Mouse (Mus musculus) intestine, embryonic 16.5 days (tissue): ENCODE results near the gene Creld1. TPM values are rescaled to one million over a fixed set of nuclear protein-coding genes. Genes with fewer than 3 reads are reported as not detected.

Experiments used
- ATAC-seq: fragments of 200-750 bp; cut with Nextera tagmentation; 2 replicates; pipeline ENCODE4 v1.8.0; 2017; ENCODE audit warnings: moderate TSS enrichment, moderate library complexity
- H3K27ac ChIP-seq: fragments of 300-500 bp; sonication (generic); 2 replicates; pipeline ENCODE4 v1.5.1; 2014; ENCODE audit warnings: mild to moderate bottlenecking, low read length
- H3K27me3 ChIP-seq: fragments of 300-500 bp; sonication (generic); replicated peaks from 2 replicates; pipeline ENCODE4 v1.6.1; 2014; ENCODE audit warnings: low read length, control low read depth, mixed read lengths; ENCODE audit not compliant: control insufficient read depth, insufficient read depth
- H3K36me3 ChIP-seq: fragments of 300-500 bp; sonication (generic); 2 replicates; pipeline ENCODE4 v1.6.1; 2014; ENCODE audit warnings: low read length, control low read depth; ENCODE audit not compliant: control insufficient read depth, insufficient read depth
- H3K4me1 ChIP-seq: fragments of 300-500 bp; sonication (generic); 2 replicates; pipeline ENCODE4 v1.6.1; 2014; ENCODE audit warnings: low read length, control low read depth, mixed read lengths; ENCODE audit not compliant: control insufficient read depth, insufficient read depth
- H3K4me2 ChIP-seq: fragments of 300-500 bp; sonication (generic); 2 replicates; pipeline ENCODE4 v1.6.1; 2014; ENCODE audit warnings: low read depth, low read length, control low read depth
- H3K4me3 ChIP-seq: fragments of 300-500 bp; sonication (generic); 2 replicates; pipeline ENCODE4 v1.5.1; 2014; ENCODE audit warnings: mild to moderate bottlenecking, low read length
- H3K9ac ChIP-seq: fragments of 300-500 bp; sonication (generic); 2 replicates; pipeline ENCODE4 v1.6.1; 2014; ENCODE audit warnings: low read depth, low read length
- H3K9me3 ChIP-seq: fragments of 300-500 bp; sonication (generic); 2 replicates; pipeline ENCODE4 v1.6.1; 2016; ENCODE audit warnings: low read length, control low read depth; ENCODE audit not compliant: control insufficient read depth
- WGBS: fragments of 180-500 bp; shearing (Covaris S2); extraction: QIAGEN DNeasy Blood & Tissue Kit; methylation state at CpG from one replicate; pipeline ENCODE4 v1.1.7; 2014; 5-methylcytosine and 5-hydroxymethylcytosine counted together
- polyA plus RNA-seq: library from polyadenylated mRNA; unstranded; fragments of >200 nt; fragmentation: Nextera tagmentation; extraction: Ambion mirVana; gene quantifications from 2 replicates; pipeline ENCODE4 v1.2.1, GENCODE M21; 2015

Gene Creld1
- polyA plus RNA-seq, 1 experiment from 2014 or later: 20.6 TPM

DNA sequence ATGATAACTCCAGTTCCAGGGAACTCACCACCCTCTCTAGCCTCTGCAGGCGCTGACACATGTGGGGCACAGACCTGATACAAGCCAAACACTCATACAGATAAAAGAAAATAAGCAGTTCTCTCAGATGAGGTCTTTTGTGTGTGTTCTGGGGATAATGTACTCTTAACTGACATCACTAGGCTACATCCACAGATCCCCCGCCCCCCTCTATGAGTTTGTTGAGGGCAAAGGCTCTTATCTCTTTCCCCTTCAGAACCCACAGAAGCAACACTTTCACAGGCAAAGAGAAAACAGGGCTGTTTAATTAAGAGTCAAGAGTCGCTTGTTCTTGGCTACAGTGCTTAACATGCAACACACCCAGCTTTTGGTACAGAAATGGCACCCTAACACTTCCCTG is 31.5 kb downstream of the Creld1 start:
- no peaks in the 10 kb centered on the region for H3K4me1 ChIP-seq
- H3K9me3 ChIP-seq: no peaks in the 10 kb centered on the region
- H3K36me3 ChIP-seq: peaks cover 42% of the 10 kb centered on the region
- no peak for ATAC-seq
- H3K27ac ChIP-seq: no peak overlapping the region
- H3K4me2 ChIP-seq: no peak overlapping the region
- H3K4me3 ChIP-seq: no peak overlapping the region
- no peaks in the 10 kb centered on the region for H3K27me3 ChIP-seq
- 93% methylated on average over 3 of the region's 3 CpGs for WGBS
- no peak overlapping the region for H3K9ac ChIP-seq

GRCm38 (mm10) chr6:113517434-113518080 is 34.5 kb downstream of the Creld1 start:
- H3K27ac ChIP-seq: no peak overlapping the region
- no peaks in the 10 kb centered on the region for H3K27me3 ChIP-seq
- peaks cover 46% of the 10 kb centered on the region for H3K36me3 ChIP-seq
- H3K9ac ChIP-seq: no peak overlapping the region
- no peaks in the 10 kb centered on the region for H3K9me3 ChIP-seq
- H3K4me2 ChIP-seq: no peak overlapping the region
- no peak for ATAC-seq
- no peaks in the 10 kb centered on the region for H3K4me1 ChIP-seq
- WGBS: 91% methylated on average over 8 of the region's 8 CpGs
- no peak overlapping the region for H3K4me3 ChIP-seq

GRCm38 (mm10) chr6:113522310-113522709 is 39.2 kb downstream of the Creld1 start:
- Histone ChIP-seq H3K9ac (no peak overlapping the region), H3K4me1 (0 out of 2 replicates have a peak, but pooled peaks cover 2% of the 10 kb centered on the region), H3K27me3 (no peaks in the 10 kb centered on the region), H3K9me3 (no peaks in the 10 kb centered on the region), H3K36me3 (peaks cover 19% of the 10 kb centered on the region), H3K27ac (no peak overlapping the region), H3K4me2 (no peak overlapping the region), H3K4me3 (no peak overlapping the region)
- ATAC-seq: no peak
- WGBS: 74% methylated on average over 1 of the region's 1 CpGs

- no peaks in the 10 kb centered on the region for H3K27me3 ChIP-seq
- H3K4me1 ChIP-seq: 0 out of 2 replicates have a peak, but pooled peaks cover 2% of the 10 kb centered on the region
- ATAC-seq: no peak
- no peak overlapping the region for H3K9ac ChIP-seq
- H3K27ac ChIP-seq: no peak overlapping the region
- no peak overlapping the region for H3K4me3 ChIP-seq
- H3K36me3 ChIP-seq: peaks cover 11% of the 10 kb centered on the region
- H3K9me3 ChIP-seq: no peaks in the 10 kb centered on the region
- WGBS: 82% methylated on average over 8 of the region's 8 CpGs
- H3K4me2 ChIP-seq: no peak overlapping the region
Observed at GRCm38 (mm10) chr6:113523420-113523819, 40.3 kb downstream of the Creld1 start.

GRCm38 (mm10) chr6:113530932-113531839 is 48.1 kb downstream of the Creld1 start, which contains the start of the genes Emc3 and Fancd2:
Gene Emc3, minus strand, starts transcription at chr6:113531652.
Gene Fancd2, plus strand, starts transcription at chr6:113531682.
- no peaks in the 10 kb centered on the region for H3K27me3 ChIP-seq
- H3K9ac ChIP-seq: peak within 1 kb of the TSS; percentile 88
- WGBS: under 1% methylated on average over 47 of the region's 47 CpGs

DNA sequence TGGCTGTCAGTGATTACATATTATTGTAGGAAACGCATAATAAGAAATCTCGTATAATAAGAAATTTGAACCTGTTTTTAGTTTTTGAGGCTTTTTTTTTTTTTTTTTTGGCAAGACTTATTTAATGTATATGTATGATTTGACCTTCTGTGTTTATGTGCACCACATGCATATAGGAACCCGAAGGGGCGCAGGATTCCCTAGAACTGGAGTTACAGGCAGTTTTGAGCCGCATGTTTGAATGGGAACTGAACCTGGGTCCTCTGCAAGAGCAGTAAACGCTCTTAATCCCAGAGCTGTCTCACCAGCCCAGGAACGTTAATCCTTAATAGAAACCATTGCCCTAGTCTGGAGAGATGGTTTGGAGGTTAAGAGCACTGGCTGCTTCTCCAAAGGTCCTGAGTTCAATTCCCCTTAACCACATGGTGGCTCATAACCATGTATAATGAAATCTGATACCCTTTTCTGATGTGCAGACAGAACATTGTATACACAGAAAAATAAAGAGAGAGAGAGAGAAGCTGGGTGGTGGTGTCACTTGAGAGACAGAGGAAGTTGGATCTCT is 48.8 kb downstream of the Creld1 start:
- Histone ChIP-seq H3K4me1 (peaks cover 7% of the 10 kb centered on the region), H3K9me3 (no peaks in the 10 kb centered on the region), H3K36me3 (no peaks in the 10 kb centered on the region), H3K4me3 (peak overlapping the region; percentile 95), H3K4me2 (peak overlapping the region; percentile 62), H3K27ac (no peak overlapping the region; the same call in 1 of the 2 replicates), H3K27me3 (no peaks in the 10 kb centered on the region), H3K9ac (peak overlapping the region; percentile 88)
- 6% methylated on average over 7 of the region's 7 CpGs for WGBS
- 0 out of 2 replicates have a peak, but pooled peaks have one; percentile 27 for ATAC-seq

More at GRCm38 (mm10) chr6:113530932-113531839, 48.1 kb downstream of the Creld1 start, which contains the start of the genes Emc3 and Fancd2:
- peaks cover 7% of the 10 kb centered on the region for H3K4me1 ChIP-seq
- H3K4me3 ChIP-seq: peak within 1 kb of the TSS; percentile 95
- H3K36me3 ChIP-seq: no peaks in the 10 kb centered on the region
- peak; percentile 92 for ATAC-seq
- peak within 1 kb of the TSS; percentile 71 for H3K4me2 ChIP-seq
- peak within 1 kb of the TSS; percentile 77 for H3K27ac ChIP-seq
- H3K9me3 ChIP-seq: no peaks in the 10 kb centered on the region

GRCm38 (mm10) chr6:113534886-113535285 is 51.8 kb downstream of the Creld1 start:
- WGBS: 87% methylated on average over 7 of the region's 7 CpGs
- H3K27me3 ChIP-seq: no peaks in the 10 kb centered on the region
- no peak overlapping the region for H3K27ac ChIP-seq
- no peak overlapping the region for H3K4me2 ChIP-seq
- H3K36me3 ChIP-seq: no peaks in the 10 kb centered on the region; the same call in 1 of the 2 replicates
- H3K4me1 ChIP-seq: peaks cover 7% of the 10 kb centered on the region
- no peaks in the 10 kb centered on the region for H3K9me3 ChIP-seq
- H3K9ac ChIP-seq: no peak overlapping the region
- H3K4me3 ChIP-seq: no peak overlapping the region
- ATAC-seq: no peak

DNA sequence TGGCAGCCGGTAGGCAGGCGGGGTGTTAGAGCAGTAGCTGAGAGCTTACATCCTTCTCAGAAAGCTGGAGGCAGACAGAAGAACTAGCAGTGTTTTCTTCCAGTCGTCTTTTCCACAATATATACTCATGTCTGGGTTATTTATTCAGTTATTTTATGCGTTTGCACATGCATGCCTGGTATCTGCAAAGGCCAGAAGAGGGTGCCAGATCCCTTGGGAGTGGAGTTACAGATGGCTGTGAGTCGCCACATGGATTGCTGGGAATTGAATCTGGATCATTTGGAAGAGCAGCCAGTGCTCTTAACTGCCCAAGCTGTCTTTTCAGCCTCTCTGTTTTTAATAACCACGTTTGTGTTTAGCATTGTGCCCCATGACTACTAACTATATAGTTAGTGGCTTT is 58.5 kb downstream of the Creld1 start:
- Histone ChIP-seq H3K4me1 (no peaks in the 10 kb centered on the region), H3K27me3 (no peaks in the 10 kb centered on the region), H3K9ac (no peak overlapping the region), H3K9me3 (no peaks in the 10 kb centered on the region), H3K4me3 (no peak overlapping the region), H3K36me3 (no peaks in the 10 kb centered on the region; the same call in 1 of the 2 replicates), H3K27ac (no peak overlapping the region), H3K4me2 (no peak overlapping the region)
- no peak for ATAC-seq
- WGBS: 86% methylated on average over 6 of the region's 6 CpGs
